Mouse (Mus musculus): ENCODE measurements around the gene Trp53bp2.

DNA sequence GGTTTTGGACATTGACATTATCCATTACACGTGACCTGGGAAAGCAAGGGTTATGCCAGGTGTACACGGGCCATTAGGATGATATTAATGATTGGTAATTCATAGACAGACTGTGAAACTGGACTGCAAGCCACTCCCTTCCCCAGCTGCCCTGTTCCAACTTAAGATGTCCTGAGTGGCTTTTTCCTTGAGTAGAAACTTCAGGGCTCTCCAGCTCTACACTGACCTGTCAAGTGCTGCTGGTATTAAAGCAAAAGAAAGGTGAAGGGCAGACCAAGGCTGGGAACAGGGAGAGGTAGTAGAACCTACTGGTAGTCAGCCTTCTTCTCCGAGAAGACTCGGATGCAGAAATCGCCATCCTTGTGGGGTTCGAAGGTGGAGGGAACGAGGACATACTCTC lies 72.2 kb downstream of the Trp53bp2 start:
- TF ChIP-seq POLR2A (IDR thresholded peaks at IDR 0.05; ENCODE audit: low read depth, low read length) (no peak), CTCF (IDR thresholded peaks at IDR 0.05; ENCODE audit: extremely low read depth, insufficient read depth, insufficient read length, insufficient replicate concordance) (no peak)

Measured in spleen, adult 2 months (tissue).